Mouse (Mus musculus): ENCODE results near the gene Rpl35a. TPM values are rescaled to one million over a fixed set of nuclear protein-coding genes. Genes with fewer than 3 reads are reported as not detected.

Gene Rpl35a
- polyA plus RNA-seq, 1 experiment from 2014 or later, result 1,004 TPM

DNA sequence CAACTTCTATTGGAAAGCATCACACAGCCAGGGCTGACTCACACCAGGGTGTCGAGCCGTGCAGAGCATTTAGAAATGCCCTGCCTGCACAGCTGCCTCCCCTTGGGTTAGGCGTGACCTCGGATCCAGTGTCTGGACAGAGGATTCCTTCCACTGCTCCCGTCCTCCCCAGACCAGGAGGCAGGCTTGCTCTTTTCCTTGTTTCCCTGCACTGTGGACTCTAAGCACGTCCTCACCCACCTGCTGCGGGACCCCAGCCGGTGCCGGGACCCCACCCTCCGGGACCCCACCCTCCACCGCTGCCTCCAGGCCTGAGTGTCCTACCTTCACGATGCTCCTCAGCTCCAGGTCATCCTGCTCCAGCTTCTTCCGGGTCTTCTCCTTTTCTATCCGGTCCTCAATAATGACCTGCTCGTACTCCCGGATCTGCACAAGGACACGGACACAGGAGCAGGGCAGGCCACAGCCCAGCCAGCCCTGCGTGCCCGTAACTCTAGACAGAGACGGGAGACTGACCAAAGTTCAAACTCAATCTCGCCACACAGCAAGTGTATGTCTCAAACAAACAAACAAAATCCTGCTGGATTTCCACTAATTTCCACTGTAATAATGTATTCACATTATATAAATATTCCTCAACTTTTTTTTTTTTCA lies 37.0 kb upstream of the Rpl35a start:
- WGBS, result 65% methylated on average over 21 of the region's 21 CpGs
- Histone ChIP-seq H3K27ac (ENCODE audit: low read length) (no peak overlapping the region), H3K9ac (ENCODE audit: low read length) (no peak overlapping the region), H3K36me3 (ENCODE audit: control insufficient read depth, insufficient read depth, low read length) (no peaks in the 10 kb centered on the region), H3K27me3 (ENCODE audit: control insufficient read depth, insufficient read depth, low read depth, low read length) (no peaks in the 10 kb centered on the region), H3K9me3 (ENCODE audit: control insufficient read depth, low read length) (no peaks in the 10 kb centered on the region), H3K4me3 (ENCODE audit: low read length) (no peak overlapping the region), H3K4me2 (ENCODE audit: low read depth, low read length) (no peak overlapping the region), H3K4me1 (replicated peaks; ENCODE audit: control insufficient read depth, insufficient read depth, low read length) (peaks cover 18% of the 10 kb centered on the region)
- no peak for ATAC-seq (ENCODE audit: low read depth)

DNA sequence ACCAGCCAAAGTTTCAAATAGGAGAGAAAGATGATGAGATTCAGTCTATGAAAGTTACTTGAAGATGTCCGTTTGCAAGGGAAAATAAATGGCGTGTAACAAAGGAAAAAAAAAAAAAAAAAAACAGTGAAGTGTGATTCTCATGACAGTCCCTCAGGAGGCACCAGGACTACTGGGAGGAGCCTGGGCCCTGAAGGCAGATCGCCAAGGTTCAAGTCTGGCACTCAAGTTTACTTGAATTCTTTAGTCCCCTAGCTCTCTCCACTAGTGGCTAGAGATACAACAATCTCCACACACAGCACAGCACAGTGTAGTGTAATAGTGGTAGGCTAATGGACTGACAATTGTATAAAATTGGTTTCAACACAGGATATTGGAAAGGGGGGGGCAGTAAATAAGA lies 34.9 kb upstream of the Rpl35a start:
- Histone ChIP-seq H3K4me3 (ENCODE audit: low read length) (no peak overlapping the region), H3K9me3 (ENCODE audit: control insufficient read depth, low read length) (no peaks in the 10 kb centered on the region), H3K4me2 (ENCODE audit: low read depth, low read length) (no peak overlapping the region), H3K36me3 (ENCODE audit: control insufficient read depth, insufficient read depth, low read length) (no peaks in the 10 kb centered on the region), H3K9ac (ENCODE audit: low read length) (no peak overlapping the region), H3K27me3 (ENCODE audit: control insufficient read depth, insufficient read depth, low read depth, low read length) (no peaks in the 10 kb centered on the region), H3K27ac (ENCODE audit: low read length) (no peak overlapping the region), H3K4me1 (replicated peaks; ENCODE audit: control insufficient read depth, insufficient read depth, low read length) (peaks cover 12% of the 10 kb centered on the region)
- ATAC-seq (ENCODE audit: low read depth), result peak; percentile 32
- 37% methylated on average over 3 of the region's 3 CpGs for WGBS

DNA sequence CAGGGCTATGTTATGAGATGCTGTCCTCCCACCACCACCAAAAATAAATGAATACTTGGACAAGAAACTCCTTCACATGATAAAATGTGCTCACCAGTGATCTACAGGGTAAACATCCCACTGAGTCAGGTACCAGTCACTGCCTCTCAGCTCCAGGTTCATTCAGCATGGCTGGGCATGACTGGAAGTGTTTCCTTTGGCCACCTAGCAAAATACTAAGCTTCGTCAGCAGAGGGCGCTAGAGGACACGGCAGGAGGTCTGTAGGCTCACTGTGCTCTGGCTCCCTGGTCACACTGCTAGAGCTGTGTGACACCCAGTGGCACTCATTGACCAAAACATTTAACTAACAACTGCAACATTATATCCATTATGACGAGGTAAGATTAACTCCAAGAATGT lies 32.5 kb upstream of the Rpl35a start:
- peak; percentile 63 for ATAC-seq (ENCODE audit: low read depth)
- no peaks in the 10 kb centered on the region for H3K36me3 ChIP-seq (ENCODE audit: control insufficient read depth, insufficient read depth, low read length)
- H3K9ac ChIP-seq (ENCODE audit: low read length), result no peak overlapping the region
- no peak overlapping the region for H3K27ac ChIP-seq (ENCODE audit: low read length)
- no peak overlapping the region for H3K4me3 ChIP-seq (ENCODE audit: low read length)
- H3K27me3 ChIP-seq (ENCODE audit: control insufficient read depth, insufficient read depth, low read depth, low read length), result no peaks in the 10 kb centered on the region
- no peak overlapping the region for H3K4me2 ChIP-seq (ENCODE audit: low read depth, low read length)
- H3K4me1 ChIP-seq (replicated peaks; ENCODE audit: control insufficient read depth, insufficient read depth, low read length), result 0 out of 2 replicates have a peak, but pooled peaks cover 3% of the 10 kb centered on the region
- no peaks in the 10 kb centered on the region for H3K9me3 ChIP-seq (ENCODE audit: control insufficient read depth, low read length)
- 5% methylated on average over 4 of the region's 4 CpGs for WGBS

DNA sequence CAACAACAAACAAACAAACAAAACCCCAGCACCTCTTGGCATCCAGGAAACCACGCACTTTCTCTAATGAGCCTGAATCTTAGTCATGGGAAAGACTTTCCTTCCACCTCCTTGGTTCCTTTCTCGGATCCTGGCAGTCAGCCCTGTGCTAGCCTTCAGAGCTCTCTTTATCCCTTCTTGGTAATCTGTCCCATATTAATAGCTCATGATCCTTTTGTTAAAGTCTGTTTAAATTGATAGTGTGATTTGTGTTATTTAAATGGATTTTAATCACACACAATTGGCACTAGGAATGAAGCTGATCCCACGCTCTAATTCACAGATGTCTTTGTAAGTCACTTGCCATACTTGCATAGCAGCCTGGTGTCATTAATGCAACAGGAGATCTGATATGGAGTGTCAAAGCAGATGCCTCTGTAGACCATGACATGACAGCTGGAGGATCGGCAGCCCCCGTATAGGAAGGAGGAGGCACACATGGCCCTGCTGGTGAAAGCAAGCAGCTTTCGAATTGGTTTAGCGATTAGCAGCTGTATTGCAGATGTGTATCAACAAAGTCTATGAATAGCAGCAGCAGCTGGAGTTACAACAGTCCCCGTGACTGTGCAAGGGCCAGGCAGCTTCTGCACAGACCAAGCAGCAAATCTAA lies 31.7 kb upstream of the Rpl35a start:
- no peaks in the 10 kb centered on the region for H3K9me3 ChIP-seq (ENCODE audit: control insufficient read depth, low read length)
- no peaks in the 10 kb centered on the region for H3K36me3 ChIP-seq (ENCODE audit: control insufficient read depth, insufficient read depth, low read length)
- H3K27me3 ChIP-seq (ENCODE audit: control insufficient read depth, insufficient read depth, low read depth, low read length), result no peaks in the 10 kb centered on the region
- WGBS, result 53% methylated on average over 8 of the region's 8 CpGs
- H3K4me2 ChIP-seq (ENCODE audit: low read depth, low read length), result no peak overlapping the region
- no peak overlapping the region for H3K9ac ChIP-seq (ENCODE audit: low read length)
- peak; percentile 68 for ATAC-seq (ENCODE audit: low read depth)
- H3K4me1 ChIP-seq (replicated peaks; ENCODE audit: control insufficient read depth, insufficient read depth, low read length), result 0 out of 2 replicates have a peak, but pooled peaks cover 3% of the 10 kb centered on the region
- H3K27ac ChIP-seq (ENCODE audit: low read length), result no peak overlapping the region
- no peak overlapping the region for H3K4me3 ChIP-seq (ENCODE audit: low read length)

DNA sequence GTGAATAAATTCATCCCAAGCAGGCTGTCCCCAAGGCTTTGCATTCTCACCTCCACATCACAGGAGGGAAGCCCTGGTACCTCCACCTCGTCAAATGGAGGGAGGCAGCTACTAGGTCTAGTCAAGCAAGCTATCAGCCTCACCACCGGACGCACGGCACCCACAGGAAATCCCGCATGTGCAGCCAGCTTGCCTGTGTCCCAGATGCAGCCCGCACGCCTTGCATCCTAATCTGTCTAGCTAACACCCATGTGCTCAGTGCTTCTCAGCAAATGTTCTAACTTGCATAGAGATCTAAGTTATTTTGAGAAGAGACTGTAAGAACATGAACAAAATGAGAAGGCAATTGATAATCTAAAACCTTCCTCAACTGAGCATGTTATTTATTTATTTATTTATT lies 29.9 kb upstream of the Rpl35a start:
- no peak overlapping the region for H3K4me3 ChIP-seq (ENCODE audit: low read length)
- no peak for ATAC-seq (ENCODE audit: low read depth)
- no peaks in the 10 kb centered on the region for H3K27me3 ChIP-seq (ENCODE audit: control insufficient read depth, insufficient read depth, low read depth, low read length)
- H3K9me3 ChIP-seq (ENCODE audit: control insufficient read depth, low read length), result no peaks in the 10 kb centered on the region
- H3K9ac ChIP-seq (ENCODE audit: low read length), result no peak overlapping the region
- H3K27ac ChIP-seq (ENCODE audit: low read length), result no peak overlapping the region
- no peaks in the 10 kb centered on the region for H3K4me1 ChIP-seq (replicated peaks; ENCODE audit: control insufficient read depth, insufficient read depth, low read length)
- H3K36me3 ChIP-seq (ENCODE audit: control insufficient read depth, insufficient read depth, low read length), result no peaks in the 10 kb centered on the region
- 76% methylated on average over 7 of the region's 7 CpGs for WGBS
- H3K4me2 ChIP-seq (ENCODE audit: low read depth, low read length), result no peak overlapping the region

DNA sequence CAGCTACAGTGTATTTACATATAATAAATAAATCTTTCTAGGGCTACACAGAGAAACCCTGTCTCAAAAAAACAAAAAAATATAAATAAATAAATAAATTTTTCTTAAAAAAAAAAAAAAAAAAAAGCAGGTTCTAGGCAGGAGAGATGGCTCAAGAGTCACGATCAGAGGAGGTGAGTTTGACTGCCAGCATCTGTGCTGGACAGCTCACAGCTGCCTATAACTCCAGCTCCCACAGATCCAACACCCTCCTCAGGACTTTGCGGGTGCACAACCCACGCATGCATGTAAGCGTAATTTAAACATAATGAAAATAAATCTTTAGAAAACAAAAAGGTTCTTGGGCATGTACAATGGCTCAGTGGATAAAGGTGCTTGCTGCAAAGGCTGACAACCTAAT lies 20.2 kb upstream of the Rpl35a start:
- H3K27me3 ChIP-seq (ENCODE audit: control insufficient read depth, insufficient read depth, low read depth, low read length), result no peaks in the 10 kb centered on the region
- peak; percentile 70; the same call in 1 of the 2 replicates for ATAC-seq (ENCODE audit: low read depth)
- H3K4me3 ChIP-seq (ENCODE audit: low read length), result no peak overlapping the region
- H3K27ac ChIP-seq (ENCODE audit: low read length), result no peak overlapping the region
- H3K4me1 ChIP-seq (replicated peaks; ENCODE audit: control insufficient read depth, insufficient read depth, low read length), result 0 out of 2 replicates have a peak, but pooled peaks cover 2% of the 10 kb centered on the region
- H3K9me3 ChIP-seq (ENCODE audit: control insufficient read depth, low read length), result no peaks in the 10 kb centered on the region
- 38% methylated on average over 4 of the region's 4 CpGs for WGBS
- H3K9ac ChIP-seq (ENCODE audit: low read length), result no peak overlapping the region
- H3K36me3 ChIP-seq (ENCODE audit: control insufficient read depth, insufficient read depth, low read length), result no peaks in the 10 kb centered on the region
- no peak overlapping the region for H3K4me2 ChIP-seq (ENCODE audit: low read depth, low read length)

DNA sequence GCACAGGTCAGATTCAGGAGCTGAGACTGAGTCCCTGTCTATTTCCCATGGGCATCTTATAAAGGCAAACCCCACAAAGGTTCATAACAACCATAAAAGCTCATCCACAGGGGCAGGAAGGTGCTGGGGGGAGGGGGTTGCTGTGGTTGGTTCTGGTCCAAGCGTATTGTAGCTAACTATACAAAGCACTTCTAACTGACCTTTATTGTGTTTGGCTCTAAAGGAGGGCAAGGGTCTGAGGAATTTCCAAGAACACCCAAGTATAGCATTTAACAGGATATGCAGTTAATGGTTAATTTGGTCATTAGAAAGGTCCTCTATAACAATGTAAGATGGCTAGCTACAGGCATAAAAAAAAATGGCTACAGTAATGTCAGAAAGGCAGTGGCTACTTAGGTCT lies 13.6 kb upstream of the Rpl35a start:
- no peak for ATAC-seq (ENCODE audit: low read depth)
- WGBS, result 67% methylated on average over 1 of the region's 1 CpGs
- H3K4me3 ChIP-seq (ENCODE audit: low read length), result no peak overlapping the region
- H3K36me3 ChIP-seq (ENCODE audit: control insufficient read depth, insufficient read depth, low read length), result no peaks in the 10 kb centered on the region
- no peaks in the 10 kb centered on the region for H3K9me3 ChIP-seq (ENCODE audit: control insufficient read depth, low read length)
- no peak overlapping the region for H3K9ac ChIP-seq (ENCODE audit: low read length)
- H3K27me3 ChIP-seq (ENCODE audit: control insufficient read depth, insufficient read depth, low read depth, low read length), result no peaks in the 10 kb centered on the region
- H3K4me2 ChIP-seq (ENCODE audit: low read depth, low read length), result no peak overlapping the region
- H3K4me1 ChIP-seq (replicated peaks; ENCODE audit: control insufficient read depth, insufficient read depth, low read length), result 0 out of 2 replicates have a peak, but pooled peaks cover 2% of the 10 kb centered on the region
- no peak overlapping the region for H3K27ac ChIP-seq (ENCODE audit: low read length)

DNA sequence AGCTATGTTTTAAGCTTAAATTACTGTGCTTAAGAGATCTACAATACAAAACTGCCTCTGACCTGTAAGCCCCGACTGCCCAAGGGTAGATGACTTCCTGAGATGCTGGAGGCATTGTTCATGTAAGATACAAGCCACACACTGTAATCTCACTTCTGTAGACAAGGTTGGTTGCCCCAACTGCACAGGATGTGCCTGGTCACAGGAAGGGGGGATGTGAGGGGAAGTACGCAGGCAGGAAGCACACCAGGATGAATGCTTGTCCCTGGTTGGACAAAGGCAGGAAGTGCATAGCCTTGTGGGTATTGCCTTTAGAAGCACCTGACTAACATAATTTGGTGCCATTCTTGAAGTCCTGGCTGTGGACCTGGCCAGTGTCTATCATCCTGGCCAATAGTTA lies 13.0 kb upstream of the Rpl35a start:
- 62% methylated on average over 2 of the region's 2 CpGs for WGBS
- H3K9me3 ChIP-seq (ENCODE audit: control insufficient read depth, low read length), result no peaks in the 10 kb centered on the region
- H3K27ac ChIP-seq (ENCODE audit: low read length), result no peak overlapping the region
- no peaks in the 10 kb centered on the region for H3K36me3 ChIP-seq (ENCODE audit: control insufficient read depth, insufficient read depth, low read length)
- H3K4me2 ChIP-seq (ENCODE audit: low read depth, low read length), result no peak overlapping the region
- ATAC-seq (ENCODE audit: low read depth), result peak; percentile 47; the same call in 1 of the 2 replicates
- H3K27me3 ChIP-seq (ENCODE audit: control insufficient read depth, insufficient read depth, low read depth, low read length), result no peaks in the 10 kb centered on the region
- no peak overlapping the region for H3K9ac ChIP-seq (ENCODE audit: low read length)
- no peak overlapping the region for H3K4me3 ChIP-seq (ENCODE audit: low read length)
- H3K4me1 ChIP-seq (replicated peaks; ENCODE audit: control insufficient read depth, insufficient read depth, low read length), result 0 out of 2 replicates have a peak, but pooled peaks cover 2% of the 10 kb centered on the region

DNA sequence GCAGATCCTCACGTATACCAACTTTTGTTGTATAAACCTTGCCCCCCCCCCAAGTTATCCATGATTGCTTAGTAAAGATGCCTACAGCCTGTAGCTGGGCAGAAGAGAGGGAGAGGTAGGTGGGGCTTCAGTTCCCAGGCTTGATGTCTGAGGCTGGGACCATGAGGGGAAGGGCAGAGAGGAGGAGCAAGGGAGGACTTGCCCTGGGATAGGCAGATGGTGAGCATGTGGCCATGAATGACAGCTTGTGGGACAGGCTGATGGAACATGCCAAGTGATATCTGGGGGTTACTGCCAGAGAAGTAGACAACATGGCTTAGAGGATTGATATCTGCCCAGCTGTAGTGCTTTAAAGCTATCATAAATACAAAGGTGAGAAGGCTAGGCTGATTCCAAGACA lies 8.2 kb upstream of the Rpl35a start:
- H3K4me2 ChIP-seq (ENCODE audit: low read depth, low read length), result no peak overlapping the region
- ATAC-seq (ENCODE audit: low read depth), result no peak
- H3K27me3 ChIP-seq (ENCODE audit: control insufficient read depth, insufficient read depth, low read depth, low read length), result no peaks in the 10 kb centered on the region
- H3K9ac ChIP-seq (ENCODE audit: low read length), result no peak overlapping the region
- no peak overlapping the region for H3K4me3 ChIP-seq (ENCODE audit: low read length)
- no peaks in the 10 kb centered on the region for H3K4me1 ChIP-seq (replicated peaks; ENCODE audit: control insufficient read depth, insufficient read depth, low read length)
- no peak overlapping the region for H3K27ac ChIP-seq (ENCODE audit: low read length)
- no peaks in the 10 kb centered on the region for H3K9me3 ChIP-seq (ENCODE audit: control insufficient read depth, low read length)
- no peaks in the 10 kb centered on the region for H3K36me3 ChIP-seq (ENCODE audit: control insufficient read depth, insufficient read depth, low read length)
- 90% methylated on average over 1 of the region's 1 CpGs for WGBS

All from lung, embryonic 16.5 days (tissue).